Mouse (Mus musculus) liver, embryonic 12.5 days (tissue): ENCODE measurements around the gene Tmed10. TPM values are rescaled to one million over a fixed set of nuclear protein-coding genes. Genes with fewer than 3 reads are reported as not detected.

Experiments
- ATAC-seq: fragments of 200-750 bp; cut with Nextera tagmentation; 2 replicates; pipeline ENCODE4 v1.8.0; 2017; ENCODE audit warnings: moderate number of reproducible peaks, mild to moderate bottlenecking, moderate library complexity
- H3K27ac ChIP-seq: fragments of 300-500 bp; sonication (generic); 2 replicates; pipeline ENCODE4 v1.5.1; 2016; ENCODE audit warnings: mild to moderate bottlenecking
- H3K27me3 ChIP-seq: fragments of 300-500 bp; sonication (generic); replicated peaks from 2 replicates; pipeline ENCODE4 v1.6.1; 2016; ENCODE audit warnings: mild to moderate bottlenecking, moderate library complexity
- H3K36me3 ChIP-seq: fragments of 300-500 bp; sonication (generic); 2 replicates; pipeline ENCODE4 v1.6.1; 2016; ENCODE audit warnings: mild to moderate bottlenecking, moderate library complexity
- H3K4me1 ChIP-seq: fragments of 300-500 bp; sonication (generic); 2 replicates; pipeline ENCODE4 v1.6.1; 2016
- H3K4me2 ChIP-seq: fragments of 300-500 bp; sonication (generic); 2 replicates; pipeline ENCODE4 v1.6.1; 2016; ENCODE audit warnings: mild to moderate bottlenecking, moderate library complexity
- H3K4me3 ChIP-seq: fragments of 300-500 bp; sonication (generic); 2 replicates; pipeline ENCODE4 v1.5.1; 2016; ENCODE audit warnings: mild to moderate bottlenecking, moderate library complexity
- H3K9ac ChIP-seq: fragments of 300-500 bp; sonication (generic); 2 replicates; pipeline ENCODE4 v1.6.1; 2016; ENCODE audit warnings: mild to moderate bottlenecking, moderate library complexity
- H3K9me3 ChIP-seq: fragments of 300-500 bp; sonication (generic); replicated peaks from 2 replicates; pipeline ENCODE4 v1.6.1; 2016; ENCODE audit warnings: mild to moderate bottlenecking, moderate library complexity
- WGBS: fragments of 180-500 bp; shearing (Covaris S2); methylation state at CpG from one replicate; pipeline ENCODE4 v1.1.7; 2016; ENCODE audit not compliant: insufficient replicate concordance; 5-methylcytosine and 5-hydroxymethylcytosine counted together
- polyA plus RNA-seq: library from polyadenylated mRNA; unstranded; fragments of >200 nt; fragmentation: Nextera tagmentation; extraction: Ambion mirVana; gene quantifications from 2 replicates; pipeline ENCODE4 v1.2.1, GENCODE M21; 2016

The Tmed10 gene
- polyA plus RNA-seq, 1 experiment from 2014 or later = 195 TPM

- H3K4me1 ChIP-seq = no peaks in the 10 kb centered on the region
- peaks cover 44% of the 10 kb centered on the region for H3K36me3 ChIP-seq
- no peak overlapping the region for H3K9ac ChIP-seq
- WGBS = 88% methylated on average over 1 of the region's 1 CpGs
- peaks cover 5% of the 10 kb centered on the region; the same call in 1 of the 2 replicates for H3K27me3 ChIP-seq
- no peak overlapping the region for H3K4me3 ChIP-seq
- peaks cover 8% of the 10 kb centered on the region; the same call in 1 of the 2 replicates for H3K9me3 ChIP-seq
- ATAC-seq = no peak
- no peak overlapping the region for H3K4me2 ChIP-seq
- no peak overlapping the region for H3K27ac ChIP-seq
Observed at GRCm38 (mm10) chr12:85298835-85299180, 75.8 kb downstream of the Tmed10 start.

- WGBS = 78% methylated on average over 11 of the region's 11 CpGs
- H3K27ac ChIP-seq = no peak overlapping the region
- ATAC-seq = no peak
Observed at GRCm38 (mm10) chr12:85298127-85298834, 76.4 kb downstream of the Tmed10 start.

GRCm38 (mm10) chr12:85297345-85297997 is 77.2 kb downstream of the Tmed10 start:
- no peak overlapping the region for H3K27ac ChIP-seq
- no peak overlapping the region for H3K4me2 ChIP-seq
- ATAC-seq = no peak
- H3K9ac ChIP-seq = no peak overlapping the region
- H3K4me3 ChIP-seq = no peak overlapping the region
- H3K4me1 ChIP-seq = no peaks in the 10 kb centered on the region
- 73% methylated on average over 10 of the region's 10 CpGs for WGBS
- H3K36me3 ChIP-seq = peaks cover 32% of the 10 kb centered on the region
- H3K9me3 ChIP-seq = peaks cover 8% of the 10 kb centered on the region; the same call in 1 of the 2 replicates
- peaks cover 5% of the 10 kb centered on the region; the same call in 1 of the 2 replicates for H3K27me3 ChIP-seq

More at GRCm38 (mm10) chr12:85298127-85298834, 76.4 kb downstream of the Tmed10 start:
- Histone ChIP-seq H3K4me3 (no peak overlapping the region), H3K9ac (no peak overlapping the region), H3K4me2 (no peak overlapping the region), H3K27me3 (peaks cover 5% of the 10 kb centered on the region; the same call in 1 of the 2 replicates), H3K36me3 (peaks cover 38% of the 10 kb centered on the region), H3K9me3 (peaks cover 8% of the 10 kb centered on the region; the same call in 1 of the 2 replicates), H3K4me1 (no peaks in the 10 kb centered on the region)

- no peak overlapping the region for H3K4me3 ChIP-seq
- H3K4me2 ChIP-seq = no peak overlapping the region
- H3K4me1 ChIP-seq = no peaks in the 10 kb centered on the region
- no peak for ATAC-seq
- H3K27me3 ChIP-seq = peaks cover 5% of the 10 kb centered on the region; the same call in 1 of the 2 replicates
- no peak overlapping the region for H3K27ac ChIP-seq
- peaks cover 8% of the 10 kb centered on the region; the same call in 1 of the 2 replicates for H3K9me3 ChIP-seq
- no peak overlapping the region for H3K9ac ChIP-seq
- H3K36me3 ChIP-seq = peaks cover 26% of the 10 kb centered on the region
- WGBS = 80% methylated on average over 5 of the region's 5 CpGs
Observed at GRCm38 (mm10) chr12:85296915-85297314, 77.7 kb downstream of the Tmed10 start.

- Histone ChIP-seq H3K4me2 (no peak overlapping the region), H3K4me3 (no peak overlapping the region), H3K27ac (no peak overlapping the region), H3K9ac (no peak overlapping the region), H3K27me3 (peaks cover 10% of the 10 kb centered on the region), H3K9me3 (peaks cover 8% of the 10 kb centered on the region; the same call in 1 of the 2 replicates), H3K4me1 (no peaks in the 10 kb centered on the region), H3K36me3 (peaks cover 12% of the 10 kb centered on the region)
- 69% methylated on average over 2 of the region's 2 CpGs for WGBS
- ATAC-seq = no peak
Observed at GRCm38 (mm10) chr12:85295506-85295905, 79.1 kb downstream of the Tmed10 start.

GRCm38 (mm10) chr12:85292906-85293305 is 81.7 kb downstream of the Tmed10 start:
- Histone ChIP-seq H3K4me2 (no peak overlapping the region), H3K9me3 (peaks cover 8% of the 10 kb centered on the region; the same call in 1 of the 2 replicates), H3K4me3 (no peak overlapping the region), H3K36me3 (no peaks in the 10 kb centered on the region), H3K4me1 (peaks cover 12% of the 10 kb centered on the region), H3K9ac (no peak overlapping the region), H3K27ac (no peak overlapping the region), H3K27me3 (peaks cover 36% of the 10 kb centered on the region)
- no peak for ATAC-seq

- H3K27ac ChIP-seq = no peak overlapping the region
- no peak overlapping the region for H3K4me3 ChIP-seq
- H3K36me3 ChIP-seq = no peaks in the 10 kb centered on the region
- H3K9me3 ChIP-seq = peaks cover 8% of the 10 kb centered on the region; the same call in 1 of the 2 replicates
- ATAC-seq = no peak
- peaks cover 18% of the 10 kb centered on the region for H3K4me1 ChIP-seq
- no peak overlapping the region for H3K9ac ChIP-seq
- WGBS = 65% methylated on average over 6 of the region's 6 CpGs
- no peak overlapping the region for H3K4me2 ChIP-seq
- peaks cover 43% of the 10 kb centered on the region for H3K27me3 ChIP-seq
Observed at GRCm38 (mm10) chr12:85292288-85292687, 82.4 kb downstream of the Tmed10 start.

GRCm38 (mm10) chr12:85291541-85291940 is 83.1 kb downstream of the Tmed10 start:
- H3K27me3 ChIP-seq = peaks cover 44% of the 10 kb centered on the region

GRCm38 (mm10) chr12:85290633-85291032 is 84.0 kb downstream of the Tmed10 start:
- WGBS = 71% methylated on average over 10 of the region's 10 CpGs
- ATAC-seq = no peak
- peaks cover 18% of the 10 kb centered on the region for H3K4me1 ChIP-seq
- no peak overlapping the region for H3K4me3 ChIP-seq
- peaks cover 8% of the 10 kb centered on the region; the same call in 1 of the 2 replicates for H3K9me3 ChIP-seq
- H3K4me2 ChIP-seq = no peak overlapping the region
- H3K36me3 ChIP-seq = no peaks in the 10 kb centered on the region
- no peak overlapping the region for H3K27ac ChIP-seq
- H3K27me3 ChIP-seq = peaks cover 40% of the 10 kb centered on the region
- no peak overlapping the region for H3K9ac ChIP-seq

More at GRCm38 (mm10) chr12:85291541-85291940, 83.1 kb downstream of the Tmed10 start:
- no peak overlapping the region for H3K9ac ChIP-seq
- ATAC-seq = no peak
- H3K9me3 ChIP-seq = peaks cover 8% of the 10 kb centered on the region; the same call in 1 of the 2 replicates
- H3K4me1 ChIP-seq = peaks cover 18% of the 10 kb centered on the region
- no peaks in the 10 kb centered on the region for H3K36me3 ChIP-seq
- no peak overlapping the region for H3K4me3 ChIP-seq
- H3K4me2 ChIP-seq = no peak overlapping the region
- H3K27ac ChIP-seq = no peak overlapping the region

Other genes with a start within 250 kb of the Tmed10 start
- gene Rps6kl1, start 223.6 kb downstream of the Tmed10 start, polyA plus RNA-seq = 0.57 and 0.60 TPM in 2 replicates
- gene Pgf, start 197.1 kb downstream of the Tmed10 start, polyA plus RNA-seq = 0.97 and 1.6 TPM in 2 replicates
- 53.4 and 60.9 TPM in 2 replicates for gene Eif2b2, start 155.4 kb downstream of the Tmed10 start, polyA plus RNA-seq
- 4.0 and 4.4 TPM in 2 replicates for gene Mlh3, start 104.2 kb downstream of the Tmed10 start, polyA plus RNA-seq
- gene Acyp1, start 86.4 kb downstream of the Tmed10 start, polyA plus RNA-seq = 76.1 and 78.7 TPM in 2 replicates
- gene Zc2hc1c, start 86.3 kb downstream of the Tmed10 start, polyA plus RNA-seq = 0.12 and 0.14 TPM in 2 replicates
- 11.6 and 12.1 TPM in 2 replicates for gene Nek9, start 35.5 kb downstream of the Tmed10 start, polyA plus RNA-seq
- gene Fos, start 99.0 kb upstream of the Tmed10 start, polyA plus RNA-seq = 1.4 and 1.5 TPM in 2 replicates
- gene Jdp2, start 224.2 kb upstream of the Tmed10 start, polyA plus RNA-seq = 0.17 and 0.25 TPM in 2 replicates